Comparison of ENCODE assay signal across 9 mouse cellular contexts in the genomic region with DNA sequence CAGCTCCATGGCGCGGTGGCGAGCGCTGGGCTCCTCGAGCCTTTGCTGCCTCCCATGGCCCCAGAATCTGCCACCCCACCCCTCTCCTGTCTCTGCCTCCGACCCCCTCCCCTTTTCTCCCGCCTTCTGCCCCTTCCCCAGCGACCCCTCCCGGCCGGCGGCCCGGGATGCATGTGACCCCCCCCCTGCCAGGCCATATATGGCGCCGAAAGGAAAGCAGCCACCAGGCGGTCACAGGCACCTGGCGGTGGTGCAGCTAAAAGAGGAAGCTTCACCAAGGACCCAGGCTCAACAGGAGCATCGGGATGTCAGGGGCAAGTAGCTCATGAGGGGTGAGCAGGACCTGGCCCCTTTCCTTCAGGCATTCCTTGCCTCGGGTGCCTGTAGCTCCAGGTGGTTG. TPM values are rescaled to one million over a fixed set of nuclear protein-coding genes. Genes with fewer than 3 reads are reported as not detected.
A peak's percentile ranks its signal among the peaks of the same experiment; 100 is the strongest.
DNase-seq lines count a peak whose midpoint lies in the region; ATAC-seq lines count a peak whose summit lies in the region.
"Not testable (repeated sequence)": the region's sequence is repeated elsewhere in the genome, so short reads cannot be mapped to it uniquely, and the experiment has no call there.
"Had no signal": no experiment of that assay in that cellular context is flagged by ENCODE, and none has a peak within 500 bp of the region (broad histone marks: within the 10 kb centered on the region; RNA-seq: fewer than 3 reads in every experiment).

No protein-coding gene starts in this region.

- H3K9me3 ChIP-seq in forebrain, embryonic 15.5 days; hindbrain, embryonic 10.5 days; kidney, embryonic 14.5 days (ENCODE audit: control insufficient read depth, low read length); midbrain, embryonic 14.5 days (ENCODE audit: control insufficient read depth, low read length): not testable (repeated sequence)

- H3K4me1 ChIP-seq in forebrain, embryonic 15.5 days; hindbrain, embryonic 10.5 days (replicated peaks); kidney, embryonic 14.5 days (ENCODE audit: control insufficient read depth, insufficient read depth, low read length); midbrain, embryonic 14.5 days (ENCODE audit: control insufficient read depth, insufficient read depth, low read length): not testable (repeated sequence)

- H3K36me3 ChIP-seq in forebrain, embryonic 15.5 days; hindbrain, embryonic 10.5 days; kidney, embryonic 14.5 days (ENCODE audit: control insufficient read depth, insufficient read depth, low read length); midbrain, embryonic 14.5 days (ENCODE audit: control insufficient read depth, insufficient read depth, low read length): not testable (repeated sequence)

- H3K27me3 ChIP-seq in forebrain, embryonic 15.5 days; hindbrain, embryonic 10.5 days (ENCODE audit: insufficient read depth, poor library complexity, severe bottlenecking); kidney, embryonic 14.5 days (ENCODE audit: control insufficient read depth, insufficient read depth, low read length); midbrain, embryonic 14.5 days (ENCODE audit: control insufficient read depth, insufficient read depth, low read length): not testable (repeated sequence)

- H3K27ac ChIP-seq in forebrain, embryonic 15.5 days (replicated peaks); kidney, embryonic 14.5 days (ENCODE audit: low read depth, low read length); midbrain, embryonic 14.5 days (replicated peaks; ENCODE audit: low read depth, low read length): not testable (repeated sequence)
- peak overlapping the region; percentile 81 for H3K27ac ChIP-seq in hindbrain, embryonic 10.5 days

- WGBS in forebrain, embryonic 15.5 days = under 1% methylated on average over 18 of the region's 18 CpGs
- WGBS in hindbrain, embryonic 10.5 days = 0% methylated on average over 14 of the region's 18 CpGs
- WGBS in kidney, embryonic 14.5 days = 0% methylated on average over 11 of the region's 18 CpGs
- WGBS in midbrain, embryonic 14.5 days = 0% methylated on average over 13 of the region's 18 CpGs

- peak overlapping the region; percentile 52 for H3K4me2 ChIP-seq in forebrain, embryonic 15.5 days (replicated peaks)
- H3K4me2 ChIP-seq in kidney, embryonic 14.5 days (replicated peaks; ENCODE audit: low read depth, low read length) = peak overlapping the region; percentile 40
- H3K4me2 ChIP-seq in midbrain, embryonic 14.5 days (ENCODE audit: low read length) = peak overlapping the region; percentile 48

- H3K4me3 ChIP-seq in forebrain, embryonic 15.5 days = peak overlapping the region; percentile 41
- H3K4me3 ChIP-seq in hindbrain, embryonic 10.5 days = peak overlapping the region; percentile 52
- peak overlapping the region; percentile 24 for H3K4me3 ChIP-seq in kidney, embryonic 14.5 days (ENCODE audit: low read length)
- H3K4me3 ChIP-seq in midbrain, embryonic 14.5 days (replicated peaks; ENCODE audit: low read depth, low read length) = peak overlapping the region; percentile 33

- DNase-seq in embryo, embryonic 11 days = peak; percentile 35
- peak; percentile 18 for DNase-seq in hindbrain, embryonic 10.5 days (ENCODE audit: low spot score)
- peak; percentile 1 for DNase-seq in liver
- peak; percentile 42 for DNase-seq in midbrain, embryonic 14.5 days
- DNase-seq in right cerebral cortex, postnatal 14 days = peak; percentile 2

- H3K9ac ChIP-seq in forebrain, embryonic 15.5 days (replicated peaks) = peak overlapping the region; percentile 45
- H3K9ac ChIP-seq in kidney, embryonic 14.5 days (ENCODE audit: low read depth, low read length) = not testable (repeated sequence)
- peak overlapping the region; percentile 46; the same call in 1 of the 2 replicates for H3K9ac ChIP-seq in midbrain, embryonic 14.5 days (replicated peaks; ENCODE audit: low read length)

- ATAC-seq in forebrain, embryonic 15.5 days (replicated peaks); kidney, embryonic 14.5 days (ENCODE audit: low FRiP score, low TSS enrichment); midbrain, embryonic 14.5 days (ENCODE audit: low FRiP score, low TSS enrichment): not testable (repeated sequence)

RNA-seq across cellular contexts. Expression of a gene that starts 5.2 kb away (rescaled TPM):
- 8.8 and 9.1 TPM in 2 replicates for polyA plus RNA-seq in forebrain, embryonic 15.5 days (2015; fragmentation: Nextera tagmentation; extraction: Ambion mirVana)
- 1.6 and 1.9 TPM in 2 replicates for polyA plus RNA-seq in hindbrain, embryonic 10.5 days (2016; fragmentation: Nextera tagmentation; extraction: Ambion mirVana)
- polyA plus RNA-seq in kidney, embryonic 14.5 days (2014; fragmentation: Nextera tagmentation; extraction: Ambion mirVana) = 0.34 and 0.84 TPM in 2 replicates
- 14.9 and 18.1 TPM in 2 replicates for polyA plus RNA-seq in midbrain, embryonic 14.5 days (2014; fragmentation: Nextera tagmentation; extraction: Ambion mirVana)
- polyA plus RNA-seq: large intestine, adult 2 months had no signal

RNA-seq across cellular contexts. Expression of a gene that starts 38.0 kb away (rescaled TPM):
- polyA plus RNA-seq in forebrain, embryonic 15.5 days (2015; fragmentation: Nextera tagmentation; extraction: Ambion mirVana) = not detected in 2 replicates
- polyA plus RNA-seq in hindbrain, embryonic 10.5 days (2016; fragmentation: Nextera tagmentation; extraction: Ambion mirVana) = not detected in 2 replicates
- polyA plus RNA-seq in kidney, embryonic 14.5 days (2014; fragmentation: Nextera tagmentation; extraction: Ambion mirVana) = not detected in 2 replicates
- polyA plus RNA-seq in midbrain, embryonic 14.5 days (2014; fragmentation: Nextera tagmentation; extraction: Ambion mirVana) = 0.16 TPM in 1 of 2 replicates, not detected in the other
- polyA plus RNA-seq: large intestine, adult 2 months; lung, adult 2 months had no signal
